Mouse (Mus musculus): ENCODE data around the gene Mettl2.
"Not testable (repeated sequence)": the region's sequence is repeated elsewhere in the genome, so short reads cannot be mapped to it uniquely, and the experiment has no call there.

Mettl2 gene

GRCm38 (mm10) chr11:105125735-105126519 is at the start of gene Mettl2:
Gene Mettl2 (plus strand): TSS chr11:105126425.
- peak; percentile 61 to 67 for DNase-seq (ENCODE audit: low spot score in 2 of 2)

- not testable (repeated sequence) for DNase-seq (ENCODE audit: low spot score in 2 of 2)
Measured at GRCm38 (mm10) chr11:105112448-105112847, 13.8 kb upstream of the Mettl2 start.

GRCm38 (mm10) chr11:105117814-105118213 is 8.4 kb upstream of the Mettl2 start:
- no peak for DNase-seq (ENCODE audit: low spot score in 2 of 2)

GRCm38 (mm10) chr11:105120551-105121061 is 5.6 kb upstream of the Mettl2 start:
- DNase-seq (ENCODE audit: low spot score in 2 of 2): no peak

GRCm38 (mm10) chr11:105121792-105122191 is 4.4 kb upstream of the Mettl2 start:
- DNase-seq (ENCODE audit: low spot score in 2 of 2): not testable (repeated sequence)

GRCm38 (mm10) chr11:105123986-105124385 is 2.2 kb upstream of the Mettl2 start:
- no peak for DNase-seq (ENCODE audit: low spot score in 2 of 2)

GRCm38 (mm10) chr11:105126520-105127029 is 350 bp downstream of the Mettl2 start:
- no peak for DNase-seq (ENCODE audit: low spot score in 2 of 2)

- DNase-seq (ENCODE audit: low spot score in 2 of 2): no peak
Measured at GRCm38 (mm10) chr11:105135692-105136091, 9.5 kb downstream of the Mettl2 start.

- not testable (repeated sequence) for DNase-seq (ENCODE audit: low spot score in 2 of 2)
Measured at GRCm38 (mm10) chr11:105137255-105137654, 11.0 kb downstream of the Mettl2 start.

- not testable (repeated sequence) for DNase-seq (ENCODE audit: low spot score in 2 of 2)
Measured at GRCm38 (mm10) chr11:105140512-105140911, 14.3 kb downstream of the Mettl2 start.

GRCm38 (mm10) chr11:105141115-105141514 is 14.9 kb downstream of the Mettl2 start:
- no peak for DNase-seq (ENCODE audit: low spot score in 2 of 2)

GRCm38 (mm10) chr11:105143564-105143963 is 17.3 kb downstream of the Mettl2 start:
- no peak for DNase-seq (ENCODE audit: low spot score in 2 of 2)

- DNase-seq (ENCODE audit: low spot score in 2 of 2): no peak
Measured at GRCm38 (mm10) chr11:105144084-105144483, 17.9 kb downstream of the Mettl2 start.

- no peak for DNase-seq (ENCODE audit: low spot score in 2 of 2)
Measured at GRCm38 (mm10) chr11:105144508-105145210, 18.4 kb downstream of the Mettl2 start.

GRCm38 (mm10) chr11:105145211-105145610 is 19.0 kb downstream of the Mettl2 start:
- DNase-seq (ENCODE audit: low spot score in 2 of 2): no peak

- no peak for DNase-seq (ENCODE audit: low spot score in 2 of 2)
Measured at GRCm38 (mm10) chr11:105146593-105146992, 20.4 kb downstream of the Mettl2 start, which contains the start of gene Gm10842. Gene Gm10842 (plus strand): TSS chr11:105146893.

- DNase-seq (ENCODE audit: low spot score in 2 of 2): no peak
Measured at GRCm38 (mm10) chr11:105149353-105149752, 23.1 kb downstream of the Mettl2 start.

GRCm38 (mm10) chr11:105149766-105150165 is 23.5 kb downstream of the Mettl2 start:
- DNase-seq (ENCODE audit: low spot score in 2 of 2): no peak

- DNase-seq (ENCODE audit: low spot score in 2 of 2): no peak
Measured at GRCm38 (mm10) chr11:105150691-105151090, 24.5 kb downstream of the Mettl2 start.

GRCm38 (mm10) chr11:105151226-105152016 is 25.2 kb downstream of the Mettl2 start:
- DNase-seq (ENCODE audit: low spot score in 2 of 2): no peak

GRCm38 (mm10) chr11:105152017-105152300 is 25.7 kb downstream of the Mettl2 start:
- no peak for DNase-seq (ENCODE audit: low spot score in 2 of 2)

Measured in frontal cortex, postnatal 25 days (tissue).